Mouse (Mus musculus): ENCODE data around the gene Rpp25. TPM values are rescaled to one million over a fixed set of nuclear protein-coding genes. Genes with fewer than 3 reads are reported as not detected.

Gene Rpp25
- total RNA-seq, 4 experiments from 2014 or later = 9.1 to 11.8 (median 10.3) TPM

DNA sequence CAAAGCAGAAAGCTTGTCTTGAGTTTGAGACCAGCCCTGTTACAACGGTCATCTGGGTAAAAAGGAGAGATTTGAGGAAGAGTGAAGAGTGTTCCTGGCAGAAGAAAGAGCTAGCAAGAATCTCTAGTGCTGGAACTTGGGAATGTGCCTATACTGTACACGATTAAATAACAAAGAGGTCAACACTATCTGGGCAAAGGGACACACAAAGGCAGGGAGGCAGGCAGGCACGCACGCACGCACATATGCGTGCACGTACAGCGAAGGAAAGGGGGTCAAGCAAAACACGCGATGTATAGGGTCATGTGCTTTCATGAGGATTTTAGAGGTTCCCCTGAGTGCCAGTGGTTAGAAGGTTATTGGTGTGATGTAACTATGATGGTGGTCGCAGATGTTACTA lies 49.3 kb downstream of the Rpp25 start:
- no peak for DNase-seq (ENCODE audit: low spot score in 2 of 2)

DNA sequence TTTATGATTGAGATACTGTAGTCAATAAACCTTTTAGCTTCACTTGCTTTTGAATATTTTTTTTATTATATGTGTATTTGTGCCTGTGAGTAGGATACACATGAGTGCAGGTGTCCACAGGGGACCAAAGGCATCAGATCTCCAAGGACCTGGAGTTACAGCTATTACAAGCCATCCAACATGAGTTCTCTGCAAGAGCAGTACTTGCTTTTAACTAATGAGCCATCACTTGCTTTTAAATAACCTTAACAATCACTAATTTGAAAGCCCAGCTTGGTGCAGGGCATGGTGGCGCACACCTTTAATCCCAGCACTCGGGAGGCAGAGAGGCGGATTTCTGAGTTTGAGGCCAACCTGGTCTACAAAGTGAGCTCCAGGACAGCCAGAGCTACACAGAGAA lies 50.9 kb downstream of the Rpp25 start:
- no peak for DNase-seq (ENCODE audit: low spot score in 2 of 2)

Other genes with a start within 250 kb of the Rpp25 start
- 10 to 100 TPM; 25.0 to 43.8 (median 34.1) TPM for gene 1700017B05Rik, start 241.4 kb upstream of the Rpp25 start, total RNA-seq (2022)
- 10 to 100 TPM; 16.1 to 26.1 (median 23.2) TPM for gene Ppcdc, start 63.9 kb upstream of the Rpp25 start, total RNA-seq (2022)
- gene Scamp5, start 36.0 kb upstream of the Rpp25 start, total RNA-seq (2022) = 100 to 1,000 TPM; 361 to 395 (median 373) TPM
- gene Cox5a, start 17.2 kb downstream of the Rpp25 start, total RNA-seq (2022) = 100 to 1,000 TPM; 345 to 380 (median 364) TPM
- 10 to 100 TPM; 16.0 to 23.5 (median 20.0) TPM for gene Fam219b, start 33.5 kb downstream of the Rpp25 start, total RNA-seq (2022)
- 10 to 100 TPM; 68.8 to 80.6 (median 77.5) TPM for gene Mpi, start 48.7 kb downstream of the Rpp25 start, total RNA-seq (2022)
- gene Scamp2, start 56.9 kb downstream of the Rpp25 start, total RNA-seq (2022) = 10 to 100 TPM; 26.5 to 35.2 (median 31.9) TPM
- gene Ulk3, start 85.4 kb downstream of the Rpp25 start, total RNA-seq (2022) = 10 to 100 TPM; 29.9 to 40.1 (median 37.8) TPM
- 1 to 10 TPM; 3.5 to 6.1 (median 4.1) TPM for gene Cplx3, start 102.3 kb downstream of the Rpp25 start, total RNA-seq (2022)
- gene Lman1l, start 116.7 kb downstream of the Rpp25 start, total RNA-seq (2022) = not detected
- 10 to 100 TPM; 38.4 to 46.7 (median 43.0) TPM for gene Csk, start 149.6 kb downstream of the Rpp25 start, total RNA-seq (2022)
- gene Cyp1a2, start 179.7 kb downstream of the Rpp25 start, total RNA-seq (2022) = not detected
- under 1 TPM in 3 of 4 experiments, not detected in 1; 0.12 to 0.36 (median 0.32) TPM for gene Cyp1a1, start 183.9 kb downstream of the Rpp25 start, total RNA-seq (2022)
- gene Edc3, start 204.5 kb downstream of the Rpp25 start, total RNA-seq (2022) = 10 to 100 TPM; 14.0 to 23.7 (median 14.6) TPM